8 mouse cellular contexts compared by ENCODE assay signal in genomic region chr16:87746728-87747127, GRCm38 (mm10). TPM values are rescaled to one million over a fixed set of nuclear protein-coding genes. Genes with fewer than 3 reads are reported as not detected.
DNase-seq lines count a peak whose midpoint lies in the region; ATAC-seq lines count a peak whose summit lies in the region.

No protein-coding gene starts in this region.

- DNase-seq in cerebellum, postnatal 10 days = peak; percentile 67 to 70
- DNase-seq in cerebellum, adult 11 months = no peak
- DNase-seq in NIH3T3 (ENCODE audit: low read depth) = peak; percentile 78
- DNase-seq in embryo, embryonic 11 days = peak; percentile 75
- DNase-seq in heart, postnatal 14 days = peak; percentile 79 to 84
- peak; percentile 29 to 32 for DNase-seq in layer of hippocampus, postnatal 36 days
- DNase-seq in spleen, postnatal 36 days (ENCODE audit: low spot score in 2 of 2) = peak; percentile 57 to 73

- intact Hi-C loops in heart, postnatal 14 days (cut with DNase I) = loop anchor here (5.0 kb wide), 1 partner anchor 44 kb away; no protein-coding TSS in a partner anchor

- ATAC-seq in megakaryocyte, adult 5-6 weeks (ENCODE audit: poor library complexity, severe bottlenecking) = peak; percentile 99

RNA-seq across cellular contexts. Expression of gene Bach1, which starts 48.0 kb away (rescaled TPM):
- total RNA-seq in heart, postnatal 14 days (2021) = 10 to 100 TPM; 32.5 to 34.0 TPM
- 10 to 100 TPM; 11.7 to 12.7 TPM for total RNA-seq in layer of hippocampus, postnatal 36 days (2021)
- 52.2 and 53.5 TPM in 2 replicates for total RNA-seq in megakaryocyte, adult 5-6 weeks (2015)
- 90.8 and 98.4 TPM in 2 replicates for total RNA-seq in megakaryocyte, adult 5-6 weeks (2017)
